Mouse (Mus musculus): ENCODE measurements around the gene Olfr902. TPM values are rescaled to one million over a fixed set of nuclear protein-coding genes. Genes with fewer than 3 reads are reported as not detected.

Olfr902 gene
- not detected for polyA plus RNA-seq (2017; shearing (Covaris generic))

DNA sequence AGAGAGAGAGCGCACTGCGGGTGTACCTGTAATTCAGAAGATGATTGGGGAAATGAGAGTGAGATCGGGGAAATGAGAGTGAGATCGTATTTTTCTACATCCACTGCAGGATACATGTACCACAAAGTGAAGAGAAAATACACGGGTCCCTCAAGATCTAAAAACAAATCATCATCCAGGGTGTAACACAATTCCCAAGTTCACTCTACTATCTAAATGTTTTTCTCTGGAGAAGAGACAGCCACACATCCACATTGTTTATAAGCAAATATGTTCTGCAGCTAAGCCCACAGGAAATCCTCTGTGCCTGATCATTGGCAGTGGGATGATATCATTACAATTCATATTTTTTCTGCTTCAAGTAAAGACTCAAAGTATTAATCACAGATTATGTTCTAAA lies at the start of gene Olfr902:
Gene Olfr902 (plus strand): TSS at position 301 of the 400 bp plus-strand sequence.

DNA sequence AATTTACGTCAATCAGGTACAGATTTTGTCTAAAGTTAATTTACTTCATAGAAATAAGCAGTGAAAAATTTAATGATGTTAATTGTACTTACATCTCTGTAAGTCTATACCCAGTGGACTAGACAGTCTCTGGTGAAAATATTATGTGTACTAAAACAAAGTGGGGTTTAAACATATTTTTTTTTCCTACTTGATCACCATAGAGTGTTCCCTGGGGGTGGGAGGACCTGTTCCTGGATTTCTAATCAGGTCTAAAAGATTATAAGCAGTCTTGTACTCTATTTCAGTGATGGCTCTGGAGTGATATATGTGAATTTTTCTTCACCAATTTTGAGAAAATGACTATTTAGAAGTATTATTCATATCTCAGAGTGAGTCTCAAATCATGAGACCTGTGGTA lies 46.1 kb upstream of the Olfr902 start, which contains the start of gene Olfr147:
Gene Olfr147 (plus strand): TSS at position 301 of the 400 bp plus-strand sequence.

DNA sequence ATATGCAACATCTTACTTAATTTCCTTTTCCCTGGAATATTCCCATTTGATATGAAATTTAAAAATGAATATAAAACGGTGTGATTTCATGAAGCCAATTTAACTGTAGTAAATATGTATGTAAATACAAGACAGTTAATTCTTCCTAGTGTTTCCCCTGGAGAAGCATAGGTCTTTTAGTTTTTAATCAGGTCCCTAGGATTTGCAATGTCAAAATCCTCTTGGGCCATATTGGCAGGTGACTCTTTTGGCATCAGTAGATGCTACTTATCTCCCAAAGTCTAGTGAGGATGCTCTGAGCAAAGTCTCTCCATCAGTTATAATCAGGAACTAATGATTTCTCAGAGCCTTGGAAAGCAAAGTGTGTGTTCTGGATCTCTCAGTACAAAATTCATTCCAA lies 18.3 kb upstream of the Olfr902 start, which contains the start of gene Olfr901:
Gene Olfr901 (plus strand): TSS at position 301 of the 400 bp plus-strand sequence.

DNA sequence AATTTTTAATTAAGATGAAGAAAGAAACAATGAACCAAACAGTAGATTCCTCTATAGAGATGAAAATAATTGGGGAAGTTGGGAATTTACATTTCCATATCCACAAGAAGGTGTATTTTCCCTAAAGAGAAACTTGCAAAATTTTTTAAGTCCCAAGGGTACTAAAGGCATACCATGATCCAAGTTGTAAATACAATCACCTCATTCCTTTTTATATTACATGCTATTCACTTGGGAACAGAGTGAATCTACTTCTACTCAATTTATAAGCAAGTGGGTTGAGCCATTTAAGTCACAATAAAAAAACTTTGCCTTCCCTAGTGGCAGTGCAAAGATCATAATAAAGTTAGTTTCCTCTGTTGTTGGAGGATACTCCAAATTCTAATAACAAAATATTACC lies 15.4 kb downstream of the Olfr902 start, which contains the start of gene Olfr904:
Gene Olfr904 (plus strand): TSS at position 301 of the 400 bp plus-strand sequence.

DNA sequence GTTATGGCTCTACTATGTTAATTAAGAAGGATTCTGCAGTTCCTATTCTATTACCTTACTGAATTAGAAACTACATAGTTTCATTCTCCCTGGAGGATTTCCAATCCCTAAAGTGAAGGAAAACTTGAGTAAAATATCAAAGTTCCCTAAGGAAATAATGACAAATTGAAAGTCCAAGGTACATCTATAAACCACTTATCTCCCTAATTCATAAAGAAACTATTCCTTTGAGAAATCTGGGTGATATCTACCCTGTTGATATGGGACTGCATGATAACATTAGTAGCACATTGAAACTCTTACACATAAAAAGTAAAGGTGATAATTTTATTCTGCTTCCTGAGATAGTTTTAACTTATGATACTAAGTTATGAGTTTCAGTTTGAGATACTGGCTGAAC lies 23.4 kb downstream of the Olfr902 start, which contains the start of gene Olfr905:
Gene Olfr905 (plus strand): TSS at position 301 of the 400 bp plus-strand sequence.

DNA sequence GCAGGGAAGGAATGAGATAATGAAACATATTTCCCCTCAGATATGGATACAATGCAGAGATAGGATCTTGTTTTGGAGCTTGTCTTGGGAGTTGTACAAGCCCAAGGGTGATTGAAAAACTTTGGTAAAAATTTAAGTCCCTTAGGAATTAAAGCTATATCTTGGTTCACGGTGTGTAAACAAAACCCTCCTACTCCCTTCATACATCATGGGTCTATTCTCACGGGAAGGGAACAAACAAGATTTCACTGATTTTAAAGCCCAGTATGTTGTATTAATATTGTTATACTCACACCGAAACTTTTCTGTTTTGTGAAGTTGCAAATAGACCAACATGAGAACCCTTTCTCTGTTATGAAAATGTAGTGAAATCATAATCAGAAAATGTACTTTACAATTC lies 39.3 kb downstream of the Olfr902 start, which contains the start of gene Olfr906:
Gene Olfr906 (plus strand): TSS at position 301 of the 400 bp plus-strand sequence.

DNA sequence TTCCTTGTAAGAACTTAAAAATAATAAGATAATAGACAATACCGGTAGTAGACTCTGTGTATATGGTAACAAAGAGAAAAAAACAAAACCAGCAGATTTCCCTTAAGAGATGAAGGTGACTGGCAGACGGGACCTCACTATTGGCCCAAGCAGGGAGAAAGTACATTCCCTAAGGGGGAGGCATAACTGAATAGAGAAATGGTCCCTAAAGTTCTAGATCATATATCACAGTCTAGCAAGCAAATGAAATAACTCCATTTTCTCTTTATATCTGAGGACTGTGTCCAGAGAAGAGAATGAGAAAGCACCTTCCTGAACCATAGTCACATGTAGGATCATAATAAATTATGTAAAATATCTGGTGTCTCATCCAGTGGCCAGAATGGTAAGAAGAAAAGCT lies 48.0 kb downstream of the Olfr902 start, which contains the start of gene Olfr907:
Gene Olfr907 (plus strand): TSS at position 301 of the 400 bp plus-strand sequence.

Other genes with a start within 250 kb of the Olfr902 start
- not detected for gene Olfr893, start 239.3 kb upstream of the Olfr902 start, polyA plus RNA-seq (2017; shearing (Covaris generic))
- not detected for gene Olfr894, start 229.6 kb upstream of the Olfr902 start, polyA plus RNA-seq (2017; shearing (Covaris generic))
- gene Olfr143, start 194.9 kb upstream of the Olfr902 start, polyA plus RNA-seq (2017; shearing (Covaris generic)): not detected
- gene Olfr895, start 179.8 kb upstream of the Olfr902 start, polyA plus RNA-seq (2017; shearing (Covaris generic)): not detected
- gene Olfr896-ps1, start 156.5 kb upstream of the Olfr902 start, polyA plus RNA-seq (2017; shearing (Covaris generic)): not detected
- not detected for gene Olfr25, start 118.6 kb upstream of the Olfr902 start, polyA plus RNA-seq (2017; shearing (Covaris generic))
- gene Olfr898, start 99.2 kb upstream of the Olfr902 start, polyA plus RNA-seq (2017; shearing (Covaris generic)): not detected
- not detected for gene Olfr250, start 80.8 kb upstream of the Olfr902 start, polyA plus RNA-seq (2017; shearing (Covaris generic))
- not detected for gene Olfr251, start 70.6 kb upstream of the Olfr902 start, polyA plus RNA-seq (2017; shearing (Covaris generic))
- not detected for gene Olfr147, start 46.0 kb upstream of the Olfr902 start, polyA plus RNA-seq (2017; shearing (Covaris generic))
- gene Olfr901, start 18.2 kb upstream of the Olfr902 start, polyA plus RNA-seq (2017; shearing (Covaris generic)): 0.20 TPM
- not detected for gene Olfr904, start 15.5 kb downstream of the Olfr902 start, polyA plus RNA-seq (2017; shearing (Covaris generic))
- gene Olfr905, start 23.5 kb downstream of the Olfr902 start, polyA plus RNA-seq (2017; shearing (Covaris generic)): not detected
- gene Olfr906, start 39.4 kb downstream of the Olfr902 start, polyA plus RNA-seq (2017; shearing (Covaris generic)): not detected
- not detected for gene Olfr907, start 48.1 kb downstream of the Olfr902 start, polyA plus RNA-seq (2017; shearing (Covaris generic))
- gene Olfr911-ps1, start 73.9 kb downstream of the Olfr902 start, polyA plus RNA-seq (2017; shearing (Covaris generic)): not detected
- gene Olfr910, start 90.2 kb downstream of the Olfr902 start, polyA plus RNA-seq (2017; shearing (Covaris generic)): not detected
- 0.06 TPM for gene Olfr912, start 132.5 kb downstream of the Olfr902 start, polyA plus RNA-seq (2017; shearing (Covaris generic))
- not detected for gene Olfr913, start 145.1 kb downstream of the Olfr902 start, polyA plus RNA-seq (2017; shearing (Covaris generic))
- not detected for gene Olfr914, start 157.4 kb downstream of the Olfr902 start, polyA plus RNA-seq (2017; shearing (Covaris generic))
- not detected for gene Olfr916, start 212.2 kb downstream of the Olfr902 start, polyA plus RNA-seq (2017; shearing (Covaris generic))
- not detected for gene Olfr917, start 218.2 kb downstream of the Olfr902 start, polyA plus RNA-seq (2017; shearing (Covaris generic))
- gene Olfr918, start 226.9 kb downstream of the Olfr902 start, polyA plus RNA-seq (2017; shearing (Covaris generic)): not detected

Measured in CD4-positive, CD25-positive, alpha-beta regulatory T cell, adult 9 weeks (primary cell).